Mouse (Mus musculus) limb, embryonic 12.5 days (tissue): ENCODE data around the gene Vmn1r202. TPM values are rescaled to one million over a fixed set of nuclear protein-coding genes. Genes with fewer than 3 reads are reported as not detected.
"Not testable (repeated sequence)": the region's sequence is repeated elsewhere in the genome, so short reads cannot be mapped to it uniquely, and the experiment has no call there.

Experiments
- ATAC-seq: fragments of 200-750 bp; cut with Nextera tagmentation; 2 replicates; pipeline ENCODE4 v1.8.0; 2017; ENCODE audit warnings: low read depth, moderate TSS enrichment; ENCODE audit not compliant: insufficient number of reproducible peaks, insufficient read depth, low FRiP score, low TSS enrichment
- H3K27ac ChIP-seq: fragments of 300-500 bp; sonication (generic); 2 replicates; pipeline ENCODE4 v1.5.1; 2016; ENCODE audit warnings: mild to moderate bottlenecking, moderate library complexity
- H3K27me3 ChIP-seq: fragments of 300-500 bp; sonication (generic); 2 replicates; pipeline ENCODE4 v1.6.1; 2016; ENCODE audit warnings: mild to moderate bottlenecking, moderate library complexity
- H3K36me3 ChIP-seq: fragments of 300-500 bp; sonication (generic); 2 replicates; pipeline ENCODE4 v1.6.1; 2016; ENCODE audit warnings: mild to moderate bottlenecking, moderate library complexity
- H3K4me1 ChIP-seq: fragments of 300-500 bp; sonication (generic); replicated peaks from 2 replicates; pipeline ENCODE4 v1.6.1; 2016
- H3K4me2 ChIP-seq: fragments of 300-500 bp; sonication (generic); 2 replicates; pipeline ENCODE4 v1.6.1; 2016; ENCODE audit warnings: mild to moderate bottlenecking, moderate library complexity
- H3K4me3 ChIP-seq: fragments of 300-500 bp; sonication (generic); replicated peaks from 2 replicates; pipeline ENCODE4 v1.5.1; 2016; ENCODE audit warnings: mild to moderate bottlenecking
- H3K9ac ChIP-seq: fragments of 300-500 bp; sonication (generic); replicated peaks from 2 replicates; pipeline ENCODE4 v1.6.1; 2016; ENCODE audit warnings: mild to moderate bottlenecking, moderate library complexity
- H3K9me3 ChIP-seq: fragments of 300-500 bp; sonication (generic); 2 replicates; pipeline ENCODE4 v1.6.1; 2016; ENCODE audit warnings: mild to moderate bottlenecking, moderate library complexity
- WGBS: fragments of 180-500 bp; shearing (Covaris S2); methylation state at CpG from one replicate; pipeline ENCODE4 v1.1.7; 2016; 5-methylcytosine and 5-hydroxymethylcytosine counted together
- polyA plus RNA-seq: library from polyadenylated mRNA; unstranded; fragments of >200 nt; fragmentation: Nextera tagmentation; extraction: Ambion mirVana; gene quantifications from 2 replicates; pipeline ENCODE4 v1.2.1, GENCODE M21; 2016

The Vmn1r202 gene
- polyA plus RNA-seq, result not detected in 2 replicates

DNA sequence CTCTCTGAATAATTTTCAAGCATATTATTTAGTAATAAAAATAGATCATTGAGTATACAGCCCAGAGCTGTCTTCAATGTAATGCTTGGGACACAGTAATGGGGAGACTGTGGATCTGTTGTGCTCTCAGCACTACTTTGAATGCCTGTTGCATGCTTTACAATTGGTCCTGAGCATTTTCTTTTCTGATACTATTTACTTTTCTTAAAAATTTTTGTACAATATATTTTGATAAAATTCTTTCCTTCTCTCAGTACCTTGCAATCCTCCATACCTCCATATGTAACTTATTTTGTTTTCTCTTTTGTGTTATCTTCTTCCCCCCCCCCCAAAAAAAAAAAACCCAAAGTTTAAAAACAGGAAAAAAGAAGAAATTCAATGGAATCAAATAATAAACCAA lies at the start of gene Vmn1r202:
TSS of gene Vmn1r202 (minus strand) at position 101 of the 400 bp plus-strand sequence.
- H3K36me3 ChIP-seq, result no peaks in the 10 kb centered on the region
- no peak for ATAC-seq
- no peak within 1 kb of the TSS for H3K9ac ChIP-seq

DNA sequence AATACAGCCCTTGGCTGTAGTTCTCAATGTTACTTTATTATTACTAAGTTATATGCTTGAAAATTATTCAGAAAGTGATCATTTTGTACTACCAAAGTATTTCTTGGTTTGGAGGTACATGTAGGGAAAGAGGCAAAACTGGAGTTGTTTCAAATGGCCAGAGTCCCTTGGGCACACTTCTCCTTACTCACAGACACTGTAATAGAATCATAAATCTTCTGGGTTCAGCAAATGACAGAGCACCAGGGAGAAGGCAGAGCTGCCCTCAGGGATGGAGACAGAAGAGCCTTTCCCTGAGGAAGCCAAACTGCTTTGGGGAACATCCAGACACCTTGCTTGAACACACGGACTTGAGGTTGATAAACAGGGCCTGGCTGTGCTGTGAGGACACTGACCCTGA lies 47.7 kb upstream of the Vmn1r202 start, which contains the start of gene Vmn1r204:
TSS of gene Vmn1r204 (plus strand) at position 301 of the 400 bp plus-strand sequence.
- not testable (repeated sequence) for H3K9me3 ChIP-seq, H3K36me3 ChIP-seq, H3K27me3 ChIP-seq, H3K4me2 ChIP-seq, H3K4me3 ChIP-seq, H3K27ac ChIP-seq, ATAC-seq, H3K4me1 ChIP-seq, H3K9ac ChIP-seq
- 56% methylated on average over 1 of the region's 1 CpGs for WGBS

More for the DNA sequence above, at the start of gene Vmn1r202:
- Histone ChIP-seq H3K27ac (no peak within 1 kb of the TSS), H3K27me3 (no peaks in the 10 kb centered on the region), H3K4me1 (no peaks in the 10 kb centered on the region), H3K9me3 (no peaks in the 10 kb centered on the region), H3K4me2 (no peak within 1 kb of the TSS), H3K4me3 (no peak within 1 kb of the TSS)

DNA sequence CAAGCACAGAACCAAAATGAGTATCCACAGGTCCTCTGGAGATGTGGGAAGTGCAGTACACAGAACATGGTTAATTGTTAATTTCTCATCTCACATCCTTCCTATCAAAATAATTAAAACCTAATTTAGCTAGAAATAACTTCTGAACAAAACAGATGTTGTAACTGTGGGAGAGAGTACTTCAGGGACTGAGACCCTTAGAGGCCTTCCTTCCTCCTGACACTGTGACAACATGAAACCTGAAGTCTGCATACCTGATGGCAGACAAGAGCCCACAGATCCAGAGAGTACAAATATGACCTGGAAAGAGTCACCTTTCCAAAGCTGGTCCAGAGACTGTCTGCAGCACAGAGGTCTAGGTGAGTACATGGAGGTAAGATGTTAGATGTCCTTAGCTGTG lies 12.6 kb upstream of the Vmn1r202 start, which contains the start of gene Vmn1r203:
TSS of gene Vmn1r203 (plus strand) at position 301 of the 400 bp plus-strand sequence.
- Histone ChIP-seq H3K4me3 (no peak within 1 kb of the TSS), H3K9me3 (no peaks in the 10 kb centered on the region), H3K27ac (no peak within 1 kb of the TSS), H3K4me2 (no peak within 1 kb of the TSS), H3K27me3 (no peaks in the 10 kb centered on the region), H3K36me3 (no peaks in the 10 kb centered on the region), H3K4me1 (no peaks in the 10 kb centered on the region), H3K9ac (no peak within 1 kb of the TSS)
- no peak for ATAC-seq

DNA sequence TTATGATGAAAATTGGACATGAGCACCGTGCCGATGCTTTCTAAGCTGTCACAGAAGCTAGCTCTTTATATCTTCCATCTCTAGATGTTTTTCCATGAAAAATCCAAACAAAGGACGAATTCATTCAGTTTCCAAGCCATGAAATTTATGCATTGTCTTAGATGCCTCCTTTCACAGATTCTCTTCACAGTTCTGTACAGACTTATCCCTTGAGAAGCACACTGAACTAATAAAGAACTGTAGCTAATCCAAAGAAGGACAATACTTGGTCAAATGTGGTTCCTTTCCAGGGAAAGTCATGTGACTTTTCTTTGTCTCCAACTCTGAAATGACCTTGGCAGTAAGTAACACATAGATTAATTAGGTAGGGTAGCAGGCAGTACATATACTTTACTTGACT lies 2.8 kb downstream of the Vmn1r202 start:
- WGBS, result 80% methylated on average over 3 of the region's 3 CpGs
- no peak for ATAC-seq

DNA sequence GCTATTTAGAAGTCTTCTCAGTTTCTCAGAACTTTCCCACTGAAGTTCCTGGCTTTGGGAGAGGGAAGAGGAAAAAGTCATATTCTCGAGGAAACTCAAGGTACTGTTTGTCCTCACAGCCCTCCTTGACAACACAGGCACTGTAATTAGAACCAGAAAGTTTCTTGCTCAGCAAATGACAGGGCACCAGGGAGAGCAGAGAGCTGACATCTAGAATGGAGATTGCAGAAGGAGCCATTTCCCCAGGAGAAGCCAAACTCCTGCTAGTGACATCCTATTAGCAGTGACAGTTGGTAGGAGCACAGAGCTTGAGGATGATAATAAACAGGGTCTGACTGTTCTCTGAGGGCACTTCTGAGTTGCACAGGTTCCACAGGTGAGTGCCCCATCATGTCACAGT lies 33.6 kb downstream of the Vmn1r202 start, which contains the start of gene Vmn1r201:
TSS of gene Vmn1r201 (plus strand) at position 301 of the 400 bp plus-strand sequence.
- no peaks in the 10 kb centered on the region for H3K9me3 ChIP-seq
- no peak within 1 kb of the TSS for H3K27ac ChIP-seq
- H3K4me1 ChIP-seq, result no peaks in the 10 kb centered on the region
- no peak within 1 kb of the TSS for H3K9ac ChIP-seq
- no peaks in the 10 kb centered on the region for H3K27me3 ChIP-seq
- no peak within 1 kb of the TSS for H3K4me2 ChIP-seq
- WGBS, result 24% methylated on average over 1 of the region's 1 CpGs
- H3K36me3 ChIP-seq, result no peaks in the 10 kb centered on the region
- ATAC-seq, result no peak
- H3K4me3 ChIP-seq, result no peak within 1 kb of the TSS

More for the DNA sequence above, 2.8 kb downstream of the Vmn1r202 start:
- Histone ChIP-seq H3K4me1 (no peaks in the 10 kb centered on the region), H3K36me3 (no peaks in the 10 kb centered on the region), H3K9me3 (no peaks in the 10 kb centered on the region), H3K9ac (no peak overlapping the region), H3K27ac (no peak overlapping the region), H3K4me3 (no peak overlapping the region), H3K27me3 (no peaks in the 10 kb centered on the region), H3K4me2 (no peak overlapping the region)

DNA sequence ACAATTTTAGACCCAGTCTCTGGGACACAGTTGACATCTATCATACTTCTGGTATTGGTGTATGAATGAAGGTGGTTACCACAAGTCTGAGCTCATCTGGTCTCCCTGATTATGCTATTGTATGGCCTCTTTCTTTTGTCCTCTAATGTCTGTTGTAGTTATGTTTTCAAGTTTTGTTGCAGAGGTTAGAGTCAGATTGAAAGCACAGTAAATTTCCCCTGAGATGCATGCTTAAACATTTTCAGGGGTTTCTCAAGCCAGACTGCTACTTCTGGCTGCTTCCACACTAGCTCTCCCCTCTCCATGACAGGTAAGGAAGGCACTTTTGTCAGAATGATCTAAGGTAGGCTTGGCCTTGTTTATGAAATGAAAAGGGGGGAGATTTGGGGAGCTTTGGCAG lies 50.0 kb downstream of the Vmn1r202 start:
- no peak for ATAC-seq
- Histone ChIP-seq H3K36me3 (no peaks in the 10 kb centered on the region), H3K27me3 (no peaks in the 10 kb centered on the region), H3K9ac (no peak overlapping the region), H3K27ac (no peak overlapping the region), H3K4me1 (no peaks in the 10 kb centered on the region), H3K9me3 (no peaks in the 10 kb centered on the region), H3K4me2 (no peak overlapping the region), H3K4me3 (no peak overlapping the region)

Other genes starting within 250 kb of the Vmn1r202 start
- gene Vmn1r195, start 234.9 kb downstream of the Vmn1r202 start, polyA plus RNA-seq, result not detected in 2 replicates
- not detected in 2 replicates for gene Vmn1r196, start 215.5 kb downstream of the Vmn1r202 start, polyA plus RNA-seq
- not detected in 2 replicates for gene Vmn1r197, start 180.8 kb downstream of the Vmn1r202 start, polyA plus RNA-seq
- gene Vmn1r198, start 155.0 kb downstream of the Vmn1r202 start, polyA plus RNA-seq, result not detected in 2 replicates
- not detected in 2 replicates for gene Vmn1r199, start 125.6 kb downstream of the Vmn1r202 start, polyA plus RNA-seq
- gene Vmn1r200, start 115.0 kb downstream of the Vmn1r202 start, polyA plus RNA-seq, result not detected in 2 replicates
- gene Vmn1r201, start 33.5 kb downstream of the Vmn1r202 start, polyA plus RNA-seq, result not detected in 2 replicates
- not detected in 2 replicates for gene Vmn1r203, start 12.7 kb upstream of the Vmn1r202 start, polyA plus RNA-seq
- gene Vmn1r204, start 47.8 kb upstream of the Vmn1r202 start, polyA plus RNA-seq, result not detected in 2 replicates
- gene Vmn1r205, start 87.6 kb upstream of the Vmn1r202 start, polyA plus RNA-seq, result not detected in 2 replicates
- gene Vmn1r206, start 118.9 kb upstream of the Vmn1r202 start, polyA plus RNA-seq, result not detected in 2 replicates
- not detected in 2 replicates for gene Vmn1r207-ps, start 224.2 kb upstream of the Vmn1r202 start, polyA plus RNA-seq